1 mouse cellular context compared by ENCODE assay signal in genomic region chr16:5036649-5037234, GRCm38 (mm10).
TF ChIP-seq lines count a peak whose summit lies in the region.

No protein-coding gene starts in this region.

TF ChIP-seq in CH12.LX, 34 proteins besides CTCF, POLR2A, EP300 and RAD21:
- TF ChIP-seq SMC3 (IDR thresholded peaks at IDR 0.05; ENCODE audit: low read depth, low read length) (no peak), GABPA (IDR thresholded peaks at IDR 0.05; ENCODE audit: insufficient replicate concordance, low read depth, low read length) (no peak), ETS1 (conservative IDR thresholded peaks at IDR 0.05; ENCODE audit: low read depth, low read length) (peak; percentile 93), TBP (conservative IDR thresholded peaks at IDR 0.05; ENCODE audit: low read depth, low read length) (0 out of 2 replicates have a peak, but pooled peaks have one; percentile 19), ZC3H11A (IDR thresholded peaks at IDR 0.05; ENCODE audit: low read depth, low read length) (no peak)
TF ChIP-seq in CH12.LX: peak in this region for 2.
